Mouse (Mus musculus) megakaryocyte, embryonic 14.5 days (primary cell): ENCODE measurements around the gene Col15a1. TPM values are rescaled to one million over a fixed set of nuclear protein-coding genes. Genes with fewer than 3 reads are reported as not detected.

Experiments
- H3K27me3 ChIP-seq: replicated peaks from 2 replicates; pipeline ENCODE3; 2012; ENCODE audit warnings: inconsistent platforms
- H3K36me3 ChIP-seq: replicated peaks from 2 replicates; pipeline ENCODE3; 2012; ENCODE audit warnings: low read length, inconsistent platforms, mixed read lengths
- H3K4me1 ChIP-seq: 2 replicates; pipeline ENCODE4 v1.6.1; 2012; ENCODE audit warnings: inconsistent platforms
- H3K4me3 ChIP-seq: replicated peaks from 2 replicates; pipeline ENCODE3; 2012; ENCODE audit warnings: moderate library complexity, mild to moderate bottlenecking, inconsistent platforms
- H3K9me3 ChIP-seq: 2 replicates; pipeline ENCODE4 v1.6.1; 2012; ENCODE audit warnings: inconsistent platforms
- FLI1 ChIP-seq: IDR thresholded peaks from 2 replicates; pipeline ENCODE4 v1.6.1; 2012; ENCODE audit warnings: low read length, inconsistent platforms, mixed read lengths
- GATA1 ChIP-seq: IDR thresholded peaks from 3 replicates; pipeline ENCODE4 v1.6.1; 2012; ENCODE audit warnings: mixed read lengths, low read length, inconsistent platforms, borderline replicate concordance
- polyA plus RNA-seq: library from polyadenylated mRNA; stranded (reverse); fragments of >175 nt; gene quantifications from 2 replicates; pipeline ENCODE4 v1.2.3, GENCODE M21; 2012; ENCODE audit warnings: low replicate concordance; ENCODE audit not compliant: insufficient read depth

Col15a1 gene
- polyA plus RNA-seq, 1 experiment = 0.16 TPM

GRCm38 (mm10) chr4:47353416-47354111, 145.6 kb downstream of the Col15a1 start:
- TF ChIP-seq FLI1 = no peak
- TF ChIP-seq GATA1 = no peak
- peaks cover 17% of the 10 kb centered on the region for H3K27me3 ChIP-seq

GRCm38 (mm10) chr4:47354304-47354703, 146.3 kb downstream of the Col15a1 start:
- no peaks in the 10 kb centered on the region for H3K36me3 ChIP-seq
- peaks cover 11% of the 10 kb centered on the region for H3K27me3 ChIP-seq
- TF ChIP-seq FLI1 (no peak), GATA1 (no peak)
- peak overlapping the region; percentile 95 for H3K4me3 ChIP-seq
- peaks cover 59% of the 10 kb centered on the region for H3K4me1 ChIP-seq
- H3K9me3 ChIP-seq = no peaks in the 10 kb centered on the region

More at GRCm38 (mm10) chr4:47353416-47354111, 145.6 kb downstream of the Col15a1 start:
- Histone ChIP-seq H3K9me3 (no peaks in the 10 kb centered on the region), H3K36me3 (no peaks in the 10 kb centered on the region), H3K4me1 (peaks cover 56% of the 10 kb centered on the region), H3K4me3 (peak overlapping the region; percentile 95)

- H3K4me1 ChIP-seq = peaks cover 50% of the 10 kb centered on the region
- no peak overlapping the region for H3K4me3 ChIP-seq
- TF ChIP-seq FLI1 (no peak), GATA1 (no peak)
- H3K9me3 ChIP-seq = peaks cover 3% of the 10 kb centered on the region; the same call in 1 of the 2 replicates
- peaks cover 5% of the 10 kb centered on the region for H3K36me3 ChIP-seq
- H3K27me3 ChIP-seq = no peaks in the 10 kb centered on the region
These were observed 154.7 kb downstream of the Col15a1 start for GRCm38 (mm10) chr4:47362662-47363061.

Other genes with a start within 250 kb of the Col15a1 start
- not detected in 2 replicates for gene Gabbr2, start 216.3 kb upstream of the Col15a1 start, polyA plus RNA-seq
- gene Anks6, start 150.7 kb upstream of the Col15a1 start, polyA plus RNA-seq = 0.13 TPM in 1 of 2 replicates, not detected in the other
- 0.45 TPM in 1 of 2 replicates, not detected in the other for gene Galnt12, start 116.3 kb upstream of the Col15a1 start, polyA plus RNA-seq
- 0.79 TPM in 1 of 2 replicates, not detected in the other for gene Tgfbr1, start 145.1 kb downstream of the Col15a1 start, polyA plus RNA-seq